Mouse (Mus musculus) splenic B cell, adult 2 months (primary cell): ENCODE measurements around the gene Nek3.

Experiments used
- DNase-seq: peaks from one replicate; pipeline ENCODE4 v3.0.0-alpha.2; 2011; ENCODE audit warnings: low read depth, low spot score
- H3K27me3 ChIP-seq: 2 replicates; pipeline ENCODE4 v1.6.1; 2012; ENCODE audit warnings: mild to moderate bottlenecking, low read length, moderate library complexity, mixed read lengths; ENCODE audit not compliant: control insufficient read depth, poor library complexity, insufficient read depth, severe bottlenecking
- H3K36me3 ChIP-seq: 2 replicates; pipeline ENCODE4 v1.6.1; 2012; ENCODE audit warnings: mild to moderate bottlenecking, low read length, moderate library complexity, mixed read lengths; ENCODE audit not compliant: control insufficient read depth, poor library complexity, insufficient read depth, severe bottlenecking

The Nek3 gene

DNA sequence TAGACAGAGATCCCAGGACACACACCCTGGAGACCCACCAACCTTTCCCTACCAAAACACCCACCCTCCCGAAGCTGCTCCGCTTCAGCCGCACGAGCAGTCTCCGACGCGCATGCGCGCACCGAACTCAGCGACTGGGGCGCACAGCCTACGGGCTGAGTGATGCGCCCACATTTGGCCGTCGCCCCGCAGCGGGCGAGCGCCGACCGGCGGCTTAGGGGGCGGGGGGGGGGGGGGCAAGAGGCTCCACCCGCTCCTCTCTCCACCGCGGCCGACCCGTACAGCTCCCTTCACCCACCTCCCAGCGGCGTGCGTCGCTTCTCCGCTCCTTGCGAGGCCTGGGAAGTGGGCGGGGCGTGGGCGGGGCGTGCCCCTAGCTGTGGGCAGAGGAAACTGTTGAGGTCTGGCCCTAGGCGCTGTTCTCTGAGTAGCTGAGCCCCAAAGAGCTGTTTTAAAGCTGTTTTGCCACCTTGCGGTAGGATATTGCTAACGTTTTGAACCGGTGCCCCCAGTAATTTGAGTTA is at the start of gene Nek3:
Gene Nek3, minus strand, starts transcription at position 356 of the 524 bp plus-strand sequence.
- H3K36me3 ChIP-seq: no peaks in the 10 kb centered on the region
- H3K27me3 ChIP-seq: no peaks in the 10 kb centered on the region
- peak; percentile 96 for DNase-seq

DNA sequence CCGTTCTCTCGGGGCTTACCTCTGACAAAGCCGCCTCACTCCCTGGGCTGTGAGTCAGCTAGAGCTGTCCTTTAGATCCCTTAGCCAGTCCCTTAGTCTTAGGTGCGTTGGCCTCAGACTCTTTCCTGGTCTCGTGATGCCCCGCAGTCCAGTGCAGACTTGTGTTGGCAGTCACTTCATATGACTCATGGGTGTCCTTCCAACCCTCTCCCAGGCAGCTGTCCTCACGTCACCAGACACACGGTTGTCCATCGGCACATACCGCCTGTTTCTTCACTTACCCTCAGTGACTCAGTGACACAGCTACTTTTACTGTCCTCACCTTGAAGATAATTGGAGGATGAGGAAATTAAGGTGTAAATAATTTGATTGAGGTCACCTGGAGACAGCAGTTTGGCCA is 48.6 kb upstream of the Nek3 start:
- no peak for DNase-seq
- Histone ChIP-seq H3K36me3 (peaks cover 13% of the 10 kb centered on the region), H3K27me3 (no peaks in the 10 kb centered on the region)

DNA sequence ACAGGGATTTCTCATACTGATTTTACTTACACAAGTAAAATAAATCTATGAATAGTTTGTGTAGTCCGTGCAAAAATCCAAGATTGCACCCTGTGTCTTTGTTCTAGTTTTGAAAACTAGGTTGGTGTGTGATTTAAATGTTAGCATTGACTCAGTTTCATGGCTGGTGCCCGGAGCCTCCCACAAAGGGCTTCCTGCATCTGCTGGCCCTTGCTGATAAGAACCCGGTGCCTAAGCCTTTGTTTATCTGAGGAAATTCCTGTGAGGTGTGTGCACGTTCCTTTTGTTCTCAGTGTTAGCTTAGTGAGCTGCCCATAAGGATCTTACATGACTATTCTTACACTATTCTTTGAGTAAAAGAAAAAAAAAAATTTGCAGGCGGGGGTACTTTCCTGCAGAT is 42.8 kb upstream of the Nek3 start:
- no peak for DNase-seq
- Histone ChIP-seq H3K27me3 (no peaks in the 10 kb centered on the region), H3K36me3 (peaks cover 11% of the 10 kb centered on the region)

DNA sequence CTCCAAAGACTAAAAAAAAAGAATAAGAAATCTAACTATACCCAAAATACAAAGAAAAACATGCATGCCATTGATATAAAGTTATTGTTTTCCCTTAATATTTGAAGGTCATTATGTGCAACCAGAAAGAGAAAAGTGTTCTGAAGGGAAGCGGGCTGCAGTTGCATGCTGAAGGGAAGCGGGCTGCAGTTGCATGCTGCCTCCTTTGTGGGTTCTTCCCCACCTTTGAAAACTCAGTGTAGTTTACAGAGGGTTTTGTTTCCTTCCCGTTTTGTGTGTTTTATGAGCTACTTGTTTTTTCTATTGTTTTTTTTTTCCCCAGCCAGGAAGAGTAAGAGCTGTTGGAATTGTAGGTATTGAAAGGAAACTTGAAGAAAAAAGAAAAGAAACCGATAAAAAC is 41.3 kb upstream of the Nek3 start:
- Histone ChIP-seq H3K36me3 (peaks cover 10% of the 10 kb centered on the region), H3K27me3 (no peaks in the 10 kb centered on the region)
- DNase-seq: no peak

DNA sequence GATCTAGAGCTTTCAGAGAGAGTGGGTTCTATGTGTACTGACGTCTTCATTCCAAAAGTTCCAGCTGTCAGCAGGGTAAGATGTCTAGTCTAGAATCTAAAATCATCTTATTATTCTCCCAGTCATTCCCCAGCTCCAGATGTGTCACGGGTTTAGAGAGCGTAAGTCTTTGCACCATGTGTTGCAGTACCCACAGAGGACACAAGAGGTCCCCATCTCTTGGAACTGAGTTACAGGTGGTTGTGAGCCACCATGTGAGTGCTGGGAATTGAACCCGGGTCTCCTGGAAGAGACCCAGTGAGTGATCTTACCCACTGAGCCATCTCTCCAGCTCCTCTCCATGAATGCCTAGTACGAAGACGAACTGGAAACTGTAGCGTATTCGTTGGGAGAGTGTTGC is 33.2 kb upstream of the Nek3 start:
- peak; percentile 31 for DNase-seq
- Histone ChIP-seq H3K36me3 (peaks cover 10% of the 10 kb centered on the region), H3K27me3 (no peaks in the 10 kb centered on the region)

DNA sequence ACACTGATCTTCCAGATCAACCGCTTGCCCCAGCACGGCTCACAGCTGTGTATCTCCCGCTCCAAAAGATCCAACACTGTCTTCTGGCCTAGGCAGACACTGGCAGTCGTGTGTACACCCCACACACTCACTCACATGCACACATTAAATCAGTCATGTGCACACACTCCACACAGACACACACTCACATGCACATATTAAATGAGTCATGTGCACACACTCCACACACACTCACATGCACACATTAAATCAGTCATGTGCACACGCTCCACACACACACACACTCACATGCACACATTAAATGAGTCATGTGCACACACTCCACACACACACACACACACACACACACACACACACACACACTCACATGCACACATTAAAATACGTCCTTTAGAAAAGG is 31.7 kb upstream of the Nek3 start:
- DNase-seq: no peak
- Histone ChIP-seq H3K36me3 (peaks cover 10% of the 10 kb centered on the region), H3K27me3 (no peaks in the 10 kb centered on the region)

DNA sequence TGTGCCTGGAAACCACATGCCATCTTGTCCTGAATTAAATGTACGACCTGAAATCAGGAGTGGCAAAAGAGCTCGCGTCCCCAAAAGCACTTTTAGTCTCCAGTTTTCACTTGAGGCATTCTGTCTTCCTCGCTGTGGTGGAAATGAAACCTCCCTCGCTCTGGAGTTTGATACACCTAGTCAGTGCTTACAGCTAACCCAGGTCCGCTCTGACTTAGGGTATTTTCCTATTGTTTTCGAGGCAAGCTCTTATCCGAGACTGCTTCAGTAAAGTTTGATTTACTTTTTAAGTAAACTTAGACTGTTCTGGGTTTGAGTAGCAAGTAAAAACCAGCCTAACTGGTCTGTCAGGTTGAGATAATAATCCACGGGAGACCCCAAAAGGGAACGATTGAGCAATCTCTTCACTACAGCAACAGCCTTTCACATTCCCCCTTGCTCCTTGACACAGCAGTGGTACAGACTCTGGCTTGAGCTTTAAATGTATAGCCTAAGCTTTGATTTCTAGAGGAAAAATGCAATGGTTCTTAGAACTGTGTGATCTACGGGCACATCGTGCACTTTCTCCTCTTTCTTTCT is 27.3 kb upstream of the Nek3 start:
- DNase-seq: peak; percentile 46
- H3K36me3 ChIP-seq: no peaks in the 10 kb centered on the region
- H3K27me3 ChIP-seq: no peaks in the 10 kb centered on the region

DNA sequence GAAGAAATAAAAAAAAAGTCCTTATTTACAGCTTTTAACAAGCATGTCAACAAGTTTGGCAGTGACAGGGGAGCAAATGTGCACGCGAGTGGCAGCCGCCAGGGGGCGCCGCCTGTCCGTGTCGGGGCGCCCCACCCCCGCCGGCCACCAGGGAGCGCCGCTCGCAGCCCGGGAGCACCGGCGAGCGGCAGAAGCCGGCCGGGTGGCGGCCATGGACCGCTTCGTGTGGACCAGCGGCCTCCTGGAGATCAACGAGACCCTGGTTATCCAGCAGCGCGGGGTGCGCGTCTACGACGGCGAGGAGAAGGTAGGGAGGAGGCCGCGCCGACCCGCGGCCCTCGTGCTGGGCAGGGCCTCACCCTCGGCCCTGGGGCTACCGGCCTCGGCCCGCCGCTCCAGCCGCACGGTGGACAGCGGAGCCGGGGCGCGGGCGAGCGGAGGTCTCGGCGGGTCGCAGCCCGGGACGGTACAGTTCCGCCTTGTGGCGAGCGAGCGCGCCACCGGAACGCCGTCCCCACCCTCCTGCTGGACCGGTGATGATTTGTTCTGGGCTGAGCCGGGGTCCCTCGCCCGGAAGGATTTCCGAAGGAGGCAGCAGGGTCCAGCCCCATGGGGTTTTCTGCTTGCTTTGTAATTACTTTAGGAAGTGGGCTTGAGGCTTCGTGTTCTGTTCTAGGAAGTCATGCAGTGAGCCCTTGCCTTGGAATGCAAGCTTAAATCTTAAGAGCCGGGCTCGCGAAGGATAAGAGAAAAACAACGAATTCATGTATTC is 26.6 kb upstream of the Nek3 start, which contains the start of gene Vps36:
Gene Vps36, plus strand, starts transcription at position 150 of the 772 bp plus-strand sequence.
- DNase-seq: peak; percentile 90
- H3K36me3 ChIP-seq: no peaks in the 10 kb centered on the region
- H3K27me3 ChIP-seq: no peaks in the 10 kb centered on the region

DNA sequence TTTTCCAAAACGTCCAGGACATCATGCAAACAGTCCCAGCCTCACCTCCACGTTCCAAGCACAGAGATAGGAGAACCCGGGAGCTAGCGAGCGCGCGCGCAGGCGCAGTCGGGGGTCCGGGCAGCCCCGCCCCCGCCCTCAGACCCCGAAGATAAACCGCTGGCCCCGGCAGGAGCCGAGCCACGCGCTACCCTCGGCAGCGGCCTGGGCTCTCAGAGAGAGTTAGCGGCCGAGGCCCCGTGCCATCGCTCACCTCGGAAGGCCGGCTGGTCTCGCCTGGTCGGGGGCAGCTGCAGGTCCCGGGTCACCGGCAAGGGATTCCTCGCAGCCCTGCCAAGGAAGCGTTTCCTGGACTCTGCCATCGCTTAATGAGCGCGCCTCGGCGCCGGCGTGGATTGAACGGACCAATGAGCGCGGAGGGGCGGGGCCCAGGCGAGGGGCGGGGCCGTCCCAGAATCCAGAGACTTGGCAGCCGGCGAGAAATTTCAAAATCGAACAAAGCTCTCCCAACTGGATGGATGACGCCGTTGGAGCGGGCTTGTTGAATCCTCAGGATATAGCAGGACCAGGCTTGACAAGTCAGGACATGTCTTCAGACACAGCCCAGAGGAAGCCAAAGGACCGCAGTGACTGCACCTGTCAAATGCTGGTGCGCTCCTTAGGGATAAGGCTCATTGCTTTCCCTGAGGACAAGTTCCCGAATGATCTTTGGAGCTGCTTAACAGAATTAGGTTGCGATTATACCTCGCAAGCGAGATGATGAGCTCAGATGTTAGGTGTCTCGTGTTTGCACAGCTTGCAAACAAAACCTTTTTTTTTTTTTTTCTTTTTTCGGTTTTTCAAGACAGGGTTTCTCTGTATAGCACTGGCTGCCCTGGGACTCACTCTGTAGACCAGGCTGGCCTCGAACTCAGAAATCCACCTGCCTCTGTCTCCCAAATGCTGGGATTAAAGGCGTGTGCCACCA is 19.5 kb upstream of the Nek3 start, which contains the start of gene Ckap2:
Gene Ckap2, minus strand, starts transcription at position 389 of the 967 bp plus-strand sequence.
- DNase-seq: peak; percentile 73

DNA sequence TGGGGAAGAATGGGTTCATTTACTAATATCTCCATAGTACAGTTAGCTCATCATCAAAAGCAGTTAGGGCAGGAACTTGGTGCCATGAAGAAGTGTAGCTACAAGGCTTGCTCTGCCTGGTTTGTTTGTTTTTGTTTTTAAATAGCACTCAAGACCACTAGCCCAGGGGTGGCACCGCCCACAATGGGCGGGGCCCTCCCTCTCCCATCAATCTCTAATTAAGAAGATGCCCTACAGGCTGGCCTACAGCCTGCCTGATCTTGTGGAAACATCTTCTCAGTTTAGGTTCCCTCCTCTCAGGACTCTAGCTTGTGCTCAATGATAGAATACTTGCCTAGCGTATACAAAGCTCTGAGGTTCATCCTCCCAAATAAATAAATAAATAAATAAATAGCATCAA is 18.6 kb upstream of the Nek3 start:
- peak; percentile 49 for DNase-seq
- Histone ChIP-seq H3K27me3 (no peaks in the 10 kb centered on the region), H3K36me3 (no peaks in the 10 kb centered on the region)

More for the DNA sequence above, 19.5 kb upstream of the Nek3 start, which contains the start of gene Ckap2:
- Histone ChIP-seq H3K27me3 (no peaks in the 10 kb centered on the region), H3K36me3 (no peaks in the 10 kb centered on the region)

DNA sequence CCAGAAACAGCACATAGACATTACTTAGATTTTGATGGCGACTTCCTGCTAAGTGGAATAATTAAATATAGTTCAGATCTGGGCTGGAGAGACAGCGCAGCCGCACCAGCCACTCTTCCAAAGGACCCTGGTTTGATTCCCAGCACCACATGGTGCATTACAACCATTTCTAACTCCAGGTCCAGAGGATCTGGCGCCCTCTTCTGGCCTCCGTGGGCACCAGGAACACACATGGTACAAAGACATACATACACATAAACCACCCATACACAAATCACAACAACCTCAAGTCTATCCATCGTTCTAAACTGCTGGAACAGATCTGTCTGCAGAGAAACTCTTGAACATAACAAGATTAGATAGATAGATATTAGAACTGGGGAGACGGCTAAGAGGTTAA is 9.7 kb upstream of the Nek3 start:
- DNase-seq: no peak
- H3K36me3 ChIP-seq: 0 out of 2 replicates have a peak, but pooled peaks cover 2% of the 10 kb centered on the region
- no peaks in the 10 kb centered on the region for H3K27me3 ChIP-seq

DNA sequence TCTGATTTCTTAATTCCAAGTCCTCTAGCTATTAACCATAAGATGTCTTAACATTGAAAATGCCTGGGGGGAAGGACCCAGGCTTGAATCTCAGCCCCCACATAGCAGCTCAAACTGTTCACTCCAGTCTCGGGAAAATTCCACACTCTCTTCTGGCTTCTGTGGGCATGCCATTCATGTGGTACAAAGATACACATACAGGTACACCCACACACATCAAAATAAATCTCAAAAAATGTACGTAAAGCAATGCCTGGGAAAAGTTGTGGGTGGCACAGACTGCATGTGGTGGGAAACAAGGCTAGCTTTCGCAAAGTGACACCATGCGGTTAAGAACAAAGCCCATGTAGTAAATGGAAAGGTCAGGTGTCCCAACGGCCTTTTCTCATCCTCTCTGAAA is 2.9 kb upstream of the Nek3 start:
- no peaks in the 10 kb centered on the region for H3K36me3 ChIP-seq
- DNase-seq: no peak
- no peaks in the 10 kb centered on the region for H3K27me3 ChIP-seq

DNA sequence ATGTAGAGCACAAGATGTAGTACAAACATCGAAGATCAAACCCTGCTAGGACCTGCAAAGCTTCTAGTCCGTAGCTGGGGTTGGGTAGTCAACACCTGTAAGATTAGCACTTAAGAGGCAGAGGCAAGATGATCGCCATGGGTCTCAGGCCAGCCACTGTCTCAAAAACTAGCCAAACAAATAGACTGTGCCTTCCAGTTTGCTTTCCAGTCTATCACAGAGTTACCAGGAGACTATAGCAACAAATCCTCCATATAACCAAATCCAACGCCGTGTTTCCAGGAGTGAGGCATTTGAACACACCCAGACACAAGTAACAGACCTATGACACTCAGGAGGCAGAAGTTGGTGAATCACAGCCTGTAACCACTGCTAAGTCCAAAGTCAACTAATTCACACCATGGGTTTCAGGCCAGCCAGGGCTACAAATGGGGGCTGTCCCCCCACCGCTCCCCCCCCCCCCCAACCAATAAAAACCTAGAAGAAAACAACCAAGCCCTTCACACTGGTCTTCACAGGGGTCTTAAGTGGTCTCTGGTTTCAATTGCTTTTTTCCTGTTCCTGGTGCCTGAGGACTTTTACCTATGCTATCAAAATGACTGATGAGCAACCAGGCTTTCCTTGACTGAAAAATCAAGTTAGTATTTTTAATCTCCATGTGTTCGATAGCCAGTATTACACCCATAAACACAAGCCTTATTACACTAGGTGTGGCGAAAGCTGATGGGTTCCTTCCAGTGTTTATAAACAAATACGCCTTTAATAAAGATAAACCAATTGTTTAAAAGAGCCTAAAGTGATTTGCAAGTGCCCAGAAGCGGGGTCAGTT is 770 bp downstream of the Nek3 start:
- no peak for DNase-seq
- H3K27me3 ChIP-seq: no peaks in the 10 kb centered on the region
- no peaks in the 10 kb centered on the region for H3K36me3 ChIP-seq

DNA sequence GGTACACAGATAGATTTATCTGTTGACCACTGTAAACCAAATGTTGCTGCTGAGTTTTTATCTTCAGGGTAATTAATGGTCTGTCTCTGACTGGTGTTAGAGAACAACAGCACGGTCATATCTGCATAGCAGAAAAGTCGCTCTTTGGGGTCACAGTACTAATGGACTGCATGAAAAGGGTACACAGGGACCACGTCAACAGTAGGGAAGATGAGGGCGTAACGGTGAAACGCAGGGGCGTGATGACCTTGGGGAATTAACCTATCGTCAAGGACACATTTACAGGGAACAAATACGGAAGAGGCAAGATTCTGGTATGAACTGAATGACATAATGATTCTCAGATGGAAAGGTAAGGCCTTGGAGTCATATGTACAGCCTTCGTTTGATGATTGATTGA is 1.8 kb downstream of the Nek3 start:
- no peak for DNase-seq
- H3K36me3 ChIP-seq: no peaks in the 10 kb centered on the region
- H3K27me3 ChIP-seq: no peaks in the 10 kb centered on the region
